Mouse (Mus musculus) lung, embryonic 15.5 days (tissue): Measurements from ENCODE around the gene Tyr. TPM values are rescaled to one million over a fixed set of nuclear protein-coding genes. Genes with fewer than 3 reads are reported as not detected.
"Not testable (repeated sequence)": the region's sequence is repeated elsewhere in the genome, so short reads cannot be mapped to it uniquely, and the experiment has no call there.

Experiments used
- ATAC-seq: fragments of 200-750 bp; cut with Nextera tagmentation; 2 replicates; pipeline ENCODE4 v1.8.0; 2017; ENCODE audit warnings: moderate number of reproducible peaks, borderline replicate concordance; ENCODE audit not compliant: low FRiP score, low TSS enrichment; ENCODE audit errors: extremely low read depth
- H3K27ac ChIP-seq: fragments of 300-500 bp; sonication (generic); 2 replicates; pipeline ENCODE4 v1.5.1; 2015; ENCODE audit warnings: moderate library complexity, mild to moderate bottlenecking, inconsistent platforms
- H3K27me3 ChIP-seq: fragments of 300-500 bp; sonication (generic); 2 replicates; pipeline ENCODE4 v1.6.1; 2015; ENCODE audit warnings: inconsistent platforms
- H3K36me3 ChIP-seq: fragments of 300-500 bp; sonication (generic); 2 replicates; pipeline ENCODE4 v1.6.1; 2015; ENCODE audit warnings: inconsistent platforms
- H3K4me1 ChIP-seq: fragments of 300-500 bp; sonication (generic); 2 replicates; pipeline ENCODE4 v1.6.1; 2015; ENCODE audit warnings: inconsistent platforms
- H3K4me2 ChIP-seq: fragments of 300-500 bp; sonication (generic); 2 replicates; pipeline ENCODE4 v1.6.1; 2015; ENCODE audit warnings: inconsistent platforms, mild to moderate bottlenecking, moderate library complexity
- H3K4me3 ChIP-seq: fragments of 300-500 bp; sonication (generic); 2 replicates; pipeline ENCODE4 v1.5.1; 2015; ENCODE audit warnings: mild to moderate bottlenecking, inconsistent platforms
- H3K9ac ChIP-seq: fragments of 300-500 bp; sonication (generic); 2 replicates; pipeline ENCODE4 v1.6.1; 2015; ENCODE audit warnings: inconsistent platforms
- H3K9me3 ChIP-seq: fragments of 300-500 bp; sonication (generic); 2 replicates; pipeline ENCODE4 v1.6.1; 2016; ENCODE audit warnings: inconsistent platforms
- WGBS: fragments of 180-500 bp; shearing (Covaris S2); methylation state at CpG from one replicate; pipeline ENCODE4 v1.1.7; 2015; 5-methylcytosine and 5-hydroxymethylcytosine counted together
- polyA plus RNA-seq: library from polyadenylated mRNA; unstranded; fragments of >200 nt; fragmentation: Nextera tagmentation; extraction: Ambion mirVana; gene quantifications from 2 replicates; pipeline ENCODE4 v1.2.1, GENCODE M21; 2015

Gene Tyr
- polyA plus RNA-seq: 0.04 TPM in 2 replicates

DNA sequence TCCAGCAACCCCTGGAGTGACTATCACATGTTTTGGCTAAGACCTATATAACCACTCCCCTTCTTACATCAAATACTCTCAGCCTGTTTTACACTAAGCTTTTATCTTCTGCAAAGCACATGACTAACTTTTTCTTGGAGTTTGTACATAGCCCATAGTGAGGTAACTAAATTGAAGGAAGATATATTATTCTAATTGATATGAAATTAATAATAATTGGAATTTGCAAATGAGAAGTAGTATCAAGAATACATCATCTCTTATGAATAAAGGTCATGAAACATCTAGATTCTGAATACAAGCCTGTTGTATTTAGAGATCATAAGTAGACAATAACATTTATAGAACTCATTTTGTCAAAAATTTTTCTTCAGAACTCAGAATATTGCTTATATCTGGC is at the start of gene Tyr:
TSS of gene Tyr (minus strand) at position 101 of the 400 bp plus-strand sequence.
- ATAC-seq: no peak
- H3K9ac ChIP-seq: no peak within 1 kb of the TSS
- no peaks in the 10 kb centered on the region for H3K36me3 ChIP-seq
- H3K4me2 ChIP-seq: no peak within 1 kb of the TSS
- H3K4me1 ChIP-seq: no peaks in the 10 kb centered on the region
- H3K27me3 ChIP-seq: no peaks in the 10 kb centered on the region
- H3K4me3 ChIP-seq: no peak within 1 kb of the TSS
- no peaks in the 10 kb centered on the region for H3K9me3 ChIP-seq
- no peak within 1 kb of the TSS for H3K27ac ChIP-seq

DNA sequence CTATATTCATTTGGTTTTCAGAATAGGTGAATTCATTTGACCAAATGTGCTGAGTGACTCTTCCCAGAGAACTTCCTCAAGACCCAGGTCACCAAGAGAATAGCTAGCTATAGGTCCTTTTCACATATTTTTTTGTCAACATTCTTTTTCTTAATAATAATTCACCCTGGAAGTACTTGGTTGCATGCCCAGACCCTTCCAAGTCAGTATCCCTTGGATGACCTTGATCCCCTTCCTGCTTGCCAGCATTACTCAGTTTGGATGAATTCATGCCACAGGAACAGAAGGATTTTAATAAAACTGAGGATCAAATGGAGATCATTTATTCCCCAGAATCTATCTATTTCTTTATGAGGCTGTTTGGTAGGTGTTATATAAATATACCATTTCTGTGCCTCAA is 45.7 kb upstream of the Tyr start:
- no peak for ATAC-seq
- H3K36me3 ChIP-seq: no peaks in the 10 kb centered on the region
- no peak overlapping the region for H3K4me3 ChIP-seq
- no peaks in the 10 kb centered on the region for H3K27me3 ChIP-seq
- no peaks in the 10 kb centered on the region for H3K4me1 ChIP-seq
- no peak overlapping the region for H3K4me2 ChIP-seq
- no peaks in the 10 kb centered on the region for H3K9me3 ChIP-seq
- no peak overlapping the region for H3K9ac ChIP-seq
- no peak overlapping the region for H3K27ac ChIP-seq

DNA sequence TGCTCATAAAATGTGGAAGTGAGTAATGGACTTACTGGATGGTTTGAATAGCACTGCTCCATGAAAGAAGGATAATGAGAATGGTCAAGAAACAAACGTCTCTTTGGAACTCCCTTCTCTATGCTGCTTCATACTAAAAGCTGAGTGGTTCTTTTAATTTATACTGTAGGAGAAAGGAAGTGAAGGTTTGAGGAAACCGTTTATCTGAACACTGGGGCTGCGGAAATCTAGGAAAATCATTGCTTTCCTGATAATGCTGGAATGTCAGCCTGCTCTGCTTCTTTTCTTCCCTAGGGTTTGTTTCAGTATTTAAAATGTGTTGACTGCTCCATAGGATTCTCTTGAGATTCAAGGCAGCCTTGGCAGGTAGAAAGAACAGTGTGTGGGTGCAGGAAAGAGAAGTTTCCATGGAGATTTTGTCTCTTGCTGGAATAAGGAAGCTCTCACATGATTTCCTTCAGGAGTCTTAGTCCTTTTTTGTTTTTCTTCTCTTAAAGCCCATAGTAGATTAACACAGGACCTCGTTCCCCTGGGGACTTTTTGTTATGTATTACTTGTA is 891 bp upstream of the Tyr start:
- no peak for ATAC-seq
- Histone ChIP-seq H3K36me3 (no peaks in the 10 kb centered on the region), H3K4me2 (no peak overlapping the region), H3K9ac (no peak overlapping the region), H3K4me3 (no peak overlapping the region), H3K9me3 (no peaks in the 10 kb centered on the region), H3K27ac (no peak overlapping the region), H3K27me3 (no peaks in the 10 kb centered on the region), H3K4me1 (no peaks in the 10 kb centered on the region)
- whole genome bisulfite sequencing: 16% methylated on average over 4 of the region's 4 CpGs

DNA sequence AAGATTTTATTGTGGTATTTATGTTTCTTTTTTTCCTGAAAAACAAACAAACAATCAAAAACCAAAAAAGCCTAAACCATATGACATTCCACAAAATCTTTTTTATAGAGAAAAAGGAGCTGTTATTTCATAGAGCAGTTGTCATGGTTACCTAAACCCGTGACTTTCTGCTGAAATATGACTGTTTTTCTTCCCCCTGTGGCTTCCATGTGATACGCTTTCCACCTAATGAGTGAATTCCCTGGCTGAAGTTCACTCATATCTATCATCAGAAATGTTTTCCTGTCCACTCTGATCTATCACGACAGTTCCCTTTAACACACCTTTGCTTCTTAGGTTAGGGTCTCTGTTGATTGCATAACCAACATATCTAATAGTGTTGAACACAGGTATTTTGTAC is 5.3 kb downstream of the Tyr start:
- ATAC-seq: no peak
- no peaks in the 10 kb centered on the region for H3K36me3 ChIP-seq
- no peak overlapping the region for H3K9ac ChIP-seq
- no peaks in the 10 kb centered on the region for H3K27me3 ChIP-seq
- no peak overlapping the region for H3K4me2 ChIP-seq
- no peaks in the 10 kb centered on the region for H3K9me3 ChIP-seq
- 63% methylated on average over 3 of the region's 3 CpGs for WGBS
- no peaks in the 10 kb centered on the region for H3K4me1 ChIP-seq
- no peak overlapping the region for H3K27ac ChIP-seq
- no peak overlapping the region for H3K4me3 ChIP-seq

DNA sequence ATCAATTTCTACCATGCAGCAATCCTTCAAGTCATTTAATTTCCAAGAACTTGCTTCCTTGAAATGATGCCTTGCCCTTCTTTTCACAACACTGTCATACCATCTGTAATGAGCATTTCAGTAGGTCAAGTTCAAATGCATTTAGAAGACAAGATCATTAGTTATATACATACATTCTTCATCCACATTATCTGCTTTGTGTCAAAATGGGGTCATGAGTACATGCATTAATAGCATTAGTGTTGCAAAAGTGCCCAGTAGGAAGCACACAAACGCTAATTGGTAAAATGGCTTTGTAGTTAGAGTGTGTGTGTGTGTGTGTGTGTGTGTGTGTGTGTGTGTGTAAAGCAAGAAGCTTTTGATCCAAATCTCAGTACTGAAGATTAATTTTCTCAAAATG is 80.0 kb downstream of the Tyr start:
- H3K4me3 ChIP-seq: no peak overlapping the region
- ATAC-seq: no peak
- 12% methylated on average over 1 of the region's 1 CpGs for WGBS
- H3K27me3 ChIP-seq: no peaks in the 10 kb centered on the region
- H3K9me3 ChIP-seq: no peaks in the 10 kb centered on the region
- H3K4me2 ChIP-seq: no peak overlapping the region
- no peak overlapping the region for H3K9ac ChIP-seq
- no peaks in the 10 kb centered on the region for H3K4me1 ChIP-seq
- H3K36me3 ChIP-seq: no peaks in the 10 kb centered on the region
- no peak overlapping the region for H3K27ac ChIP-seq

DNA sequence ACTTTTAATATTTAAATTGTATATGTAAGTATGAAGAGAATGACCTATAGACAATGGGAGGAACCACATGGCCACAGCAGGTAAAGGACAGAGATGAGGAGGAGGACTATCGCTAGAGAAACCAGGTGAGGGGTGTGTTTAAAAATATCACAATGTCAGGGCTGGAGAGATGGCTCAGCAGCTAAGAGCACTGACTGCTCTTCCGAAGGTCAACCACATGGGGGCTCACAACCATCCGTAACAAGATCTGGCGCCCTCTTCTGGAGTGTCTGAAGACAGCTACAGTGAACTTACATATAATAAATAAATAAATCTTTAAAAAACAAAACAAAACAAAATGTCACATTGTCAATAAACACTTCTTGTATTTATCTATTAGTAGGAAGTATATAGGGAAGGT is 81.9 kb downstream of the Tyr start:
- H3K4me2 ChIP-seq, H3K27ac ChIP-seq, H3K9ac ChIP-seq, H3K36me3 ChIP-seq, ATAC-seq, H3K27me3 ChIP-seq, H3K9me3 ChIP-seq, H3K4me3 ChIP-seq, H3K4me1 ChIP-seq: not testable (repeated sequence)
- WGBS: 11% methylated on average over 4 of the region's 4 CpGs

DNA sequence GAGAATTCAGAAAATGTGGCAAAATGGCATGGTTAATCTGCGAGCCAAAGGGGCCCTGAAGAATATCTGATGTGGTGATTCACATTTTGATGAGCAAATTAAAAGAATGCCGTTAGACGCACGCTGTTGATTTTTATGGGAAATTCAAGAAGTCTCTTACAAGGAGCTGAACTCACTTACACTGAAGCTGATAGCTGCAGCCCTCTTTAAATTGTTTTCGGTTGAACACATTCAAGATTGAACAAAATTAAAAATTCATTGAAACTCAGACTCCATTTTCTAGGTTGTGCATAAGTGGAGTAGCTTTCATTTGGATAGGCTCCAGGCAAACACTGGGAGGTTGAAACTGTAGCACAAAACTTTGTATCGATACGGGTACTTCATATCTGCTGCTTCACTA is 96.3 kb downstream of the Tyr start:
- Histone ChIP-seq H3K27me3 (no peaks in the 10 kb centered on the region), H3K9ac (no peak overlapping the region), H3K4me2 (no peak overlapping the region), H3K4me1 (no peaks in the 10 kb centered on the region), H3K27ac (no peak overlapping the region), H3K4me3 (no peak overlapping the region), H3K36me3 (no peaks in the 10 kb centered on the region), H3K9me3 (no peaks in the 10 kb centered on the region)
- ATAC-seq: no peak
- WGBS: 93% methylated on average over 7 of the region's 7 CpGs

DNA sequence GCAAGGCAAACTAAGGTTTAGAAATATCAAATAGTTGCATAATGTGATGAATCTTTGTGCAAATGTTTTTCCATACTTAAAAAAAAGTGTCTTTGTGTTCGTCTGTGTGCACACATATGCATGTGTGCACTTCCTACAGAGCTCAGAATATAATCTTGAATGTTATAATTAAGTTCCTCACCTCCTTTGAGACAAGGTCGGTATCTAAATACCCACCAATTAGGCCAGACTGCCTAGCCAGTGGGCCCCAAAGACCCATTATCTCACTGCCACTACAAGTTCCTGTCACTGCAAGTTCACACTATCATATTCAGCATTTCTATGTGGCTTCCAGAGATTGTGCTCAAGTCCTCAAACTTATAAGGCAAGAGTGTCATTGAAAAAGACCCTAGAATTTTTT is 118.4 kb downstream of the Tyr start:
- Histone ChIP-seq H3K4me1 (no peaks in the 10 kb centered on the region), H3K27me3 (no peaks in the 10 kb centered on the region), H3K4me3 (no peak overlapping the region), H3K36me3 (no peaks in the 10 kb centered on the region), H3K27ac (no peak overlapping the region), H3K4me2 (no peak overlapping the region), H3K9ac (no peak overlapping the region), H3K9me3 (no peaks in the 10 kb centered on the region)
- ATAC-seq: no peak
- WGBS: 62% methylated on average over 2 of the region's 2 CpGs

Other genes with a start within 250 kb of the Tyr start
- 8.7 and 9.5 TPM in 2 replicates for gene Nox4, start 247.4 kb downstream of the Tyr start, polyA plus RNA-seq
- gene Grm5, start 90.7 kb upstream of the Tyr start, polyA plus RNA-seq: 0.04 and 0.08 TPM in 2 replicates